Mouse (Mus musculus): ENCODE data around the gene Olfr102. TPM values are rescaled to one million over a fixed set of nuclear protein-coding genes. Genes with fewer than 3 reads are reported as not detected.

Gene Olfr102
- not detected for polyA plus RNA-seq (2014; fragmentation: Illumina TruSeq; extraction: RNeasy Lipid Tissue Mini Kit (QIAGEN cat#74804); ENCODE audit: low read depth, low replicate concordance)

GRCm38 (mm10) chr17:37316954-37317353 lies at the start of gene Olfr102:
TSS of gene Olfr102 (minus strand) at chr17:37317054.

GRCm38 (mm10) chr17:37359282-37359681 lies 42.4 kb upstream of the Olfr102 start, which contains the start of gene Olfr104-ps:
TSS of gene Olfr104-ps (plus strand) at chr17:37359582.

GRCm38 (mm10) chr17:37339598-37339997 lies 22.7 kb upstream of the Olfr102 start, which contains the start of gene Olfr103:
TSS of gene Olfr103 (minus strand) at chr17:37339698.

GRCm38 (mm10) chr17:37304213-37304612 lies 12.6 kb downstream of the Olfr102 start, which contains the start of gene Olfr101:
TSS of gene Olfr101 (minus strand) at chr17:37304313.

GRCm38 (mm10) chr17:37283360-37283759 lies 33.5 kb downstream of the Olfr102 start, which contains the start of gene Olfr99:
TSS of gene Olfr99 (minus strand) at chr17:37283460.

GRCm38 (mm10) chr17:37270058-37270701 lies 46.7 kb downstream of the Olfr102 start, which contains the start of gene H2-M3:
TSS of gene H2-M3 (plus strand) at chr17:37270220.

GRCm38 (mm10) chr17:37263626-37264025 lies 53.2 kb downstream of the Olfr102 start, which contains the start of gene Olfr98:
TSS of gene Olfr98 (minus strand) at chr17:37263749.

Other genes starting within 250 kb of the Olfr102 start
- not detected for gene Olfr90, start 228.6 kb downstream of the Olfr102 start, polyA plus RNA-seq (2014; fragmentation: Illumina TruSeq; extraction: RNeasy Lipid Tissue Mini Kit (QIAGEN cat#74804); ENCODE audit: low read depth, low replicate concordance)
- not detected for gene Olfr91, start 218.8 kb downstream of the Olfr102 start, polyA plus RNA-seq (2014; fragmentation: Illumina TruSeq; extraction: RNeasy Lipid Tissue Mini Kit (QIAGEN cat#74804); ENCODE audit: low read depth, low replicate concordance)
- not detected for gene Olfr92, start 197.0 kb downstream of the Olfr102 start, polyA plus RNA-seq (2014; fragmentation: Illumina TruSeq; extraction: RNeasy Lipid Tissue Mini Kit (QIAGEN cat#74804); ENCODE audit: low read depth, low replicate concordance)
- gene Olfr93, start 155.6 kb downstream of the Olfr102 start, polyA plus RNA-seq (2014; fragmentation: Illumina TruSeq; extraction: RNeasy Lipid Tissue Mini Kit (QIAGEN cat#74804); ENCODE audit: low read depth, low replicate concordance) = not detected
- gene Ubd, start 123.2 kb downstream of the Olfr102 start, polyA plus RNA-seq (2014; fragmentation: Illumina TruSeq; extraction: RNeasy Lipid Tissue Mini Kit (QIAGEN cat#74804); ENCODE audit: low read depth, low replicate concordance) = 0.69 TPM
- not detected for gene Olfr94, start 116.1 kb downstream of the Olfr102 start, polyA plus RNA-seq (2014; fragmentation: Illumina TruSeq; extraction: RNeasy Lipid Tissue Mini Kit (QIAGEN cat#74804); ENCODE audit: low read depth, low replicate concordance)
- gene Olfr95, start 103.9 kb downstream of the Olfr102 start, polyA plus RNA-seq (2014; fragmentation: Illumina TruSeq; extraction: RNeasy Lipid Tissue Mini Kit (QIAGEN cat#74804); ENCODE audit: low read depth, low replicate concordance) = not detected
- not detected for gene Olfr96, start 96.9 kb downstream of the Olfr102 start, polyA plus RNA-seq (2014; fragmentation: Illumina TruSeq; extraction: RNeasy Lipid Tissue Mini Kit (QIAGEN cat#74804); ENCODE audit: low read depth, low replicate concordance)
- gene Olfr97, start 79.7 kb downstream of the Olfr102 start, polyA plus RNA-seq (2014; fragmentation: Illumina TruSeq; extraction: RNeasy Lipid Tissue Mini Kit (QIAGEN cat#74804); ENCODE audit: low read depth, low replicate concordance) = not detected
- not detected for gene Olfr98, start 53.3 kb downstream of the Olfr102 start, polyA plus RNA-seq (2014; fragmentation: Illumina TruSeq; extraction: RNeasy Lipid Tissue Mini Kit (QIAGEN cat#74804); ENCODE audit: low read depth, low replicate concordance)
- gene H2-M3, start 46.8 kb downstream of the Olfr102 start, polyA plus RNA-seq (2014; fragmentation: Illumina TruSeq; extraction: RNeasy Lipid Tissue Mini Kit (QIAGEN cat#74804); ENCODE audit: low read depth, low replicate concordance) = 0.85 TPM
- not detected for gene Olfr99, start 33.6 kb downstream of the Olfr102 start, polyA plus RNA-seq (2014; fragmentation: Illumina TruSeq; extraction: RNeasy Lipid Tissue Mini Kit (QIAGEN cat#74804); ENCODE audit: low read depth, low replicate concordance)
- gene Olfr101, start 12.7 kb downstream of the Olfr102 start, polyA plus RNA-seq (2014; fragmentation: Illumina TruSeq; extraction: RNeasy Lipid Tissue Mini Kit (QIAGEN cat#74804); ENCODE audit: low read depth, low replicate concordance) = not detected
- not detected for gene Olfr103, start 22.6 kb upstream of the Olfr102 start, polyA plus RNA-seq (2014; fragmentation: Illumina TruSeq; extraction: RNeasy Lipid Tissue Mini Kit (QIAGEN cat#74804); ENCODE audit: low read depth, low replicate concordance)
- not detected for gene Olfr104-ps, start 42.5 kb upstream of the Olfr102 start, polyA plus RNA-seq (2014; fragmentation: Illumina TruSeq; extraction: RNeasy Lipid Tissue Mini Kit (QIAGEN cat#74804); ENCODE audit: low read depth, low replicate concordance)
- not detected for gene Olfr105-ps, start 62.0 kb upstream of the Olfr102 start, polyA plus RNA-seq (2014; fragmentation: Illumina TruSeq; extraction: RNeasy Lipid Tissue Mini Kit (QIAGEN cat#74804); ENCODE audit: low read depth, low replicate concordance)
- gene Olfr106-ps, start 73.3 kb upstream of the Olfr102 start, polyA plus RNA-seq (2014; fragmentation: Illumina TruSeq; extraction: RNeasy Lipid Tissue Mini Kit (QIAGEN cat#74804); ENCODE audit: low read depth, low replicate concordance) = not detected
- gene Olfr107, start 82.2 kb upstream of the Olfr102 start, polyA plus RNA-seq (2014; fragmentation: Illumina TruSeq; extraction: RNeasy Lipid Tissue Mini Kit (QIAGEN cat#74804); ENCODE audit: low read depth, low replicate concordance) = not detected
- gene Olfr108, start 128.4 kb upstream of the Olfr102 start, polyA plus RNA-seq (2014; fragmentation: Illumina TruSeq; extraction: RNeasy Lipid Tissue Mini Kit (QIAGEN cat#74804); ENCODE audit: low read depth, low replicate concordance) = not detected
- not detected for gene Olfr109, start 141.9 kb upstream of the Olfr102 start, polyA plus RNA-seq (2014; fragmentation: Illumina TruSeq; extraction: RNeasy Lipid Tissue Mini Kit (QIAGEN cat#74804); ENCODE audit: low read depth, low replicate concordance)
- gene H2-M2, start 166.5 kb upstream of the Olfr102 start, polyA plus RNA-seq (2014; fragmentation: Illumina TruSeq; extraction: RNeasy Lipid Tissue Mini Kit (QIAGEN cat#74804); ENCODE audit: low read depth, low replicate concordance) = not detected
- gene Olfr110, start 175.4 kb upstream of the Olfr102 start, polyA plus RNA-seq (2014; fragmentation: Illumina TruSeq; extraction: RNeasy Lipid Tissue Mini Kit (QIAGEN cat#74804); ENCODE audit: low read depth, low replicate concordance) = not detected
- not detected for gene Olfr111, start 191.0 kb upstream of the Olfr102 start, polyA plus RNA-seq (2014; fragmentation: Illumina TruSeq; extraction: RNeasy Lipid Tissue Mini Kit (QIAGEN cat#74804); ENCODE audit: low read depth, low replicate concordance)

Data from kidney, adult 10 weeks (tissue).